Mouse (Mus musculus) heart, postnatal 4 days (tissue): ENCODE measurements at regions not wholly inside any gene's neighbourhood (a gene's known extent, or its start where the extent isn't known, plus 50 kb on each side); places are given as distances from the start of the nearest gene placed in this dataset.
"Not testable (repeated sequence)": the region's sequence is repeated elsewhere in the genome, so short reads cannot be mapped to it uniquely, and the experiment has no call there.

ENCODE experiments used
- DNase-seq: peaks from one replicate; pipeline ENCODE4 v3.0.0; 2021

- DNase-seq, result not testable (repeated sequence)
Measured at GRCm38 (mm10) chr6:67673316-67673715, 137.7 kb upstream of the Tacstd2 start.

GRCm38 (mm10) chr6:67668073-67668472 lies 132.5 kb upstream of the Tacstd2 start:
- not testable (repeated sequence) for DNase-seq

GRCm38 (mm10) chr6:67631617-67632016 lies 96.0 kb upstream of the Tacstd2 start:
- DNase-seq, result no peak

- DNase-seq, result no peak
Measured at GRCm38 (mm10) chr6:67610402-67610801, 74.8 kb upstream of the Tacstd2 start.

- not testable (repeated sequence) for DNase-seq
Measured at GRCm38 (mm10) chr6:67609461-67609860, 73.9 kb upstream of the Tacstd2 start.
